Mouse (Mus musculus): ENCODE measurements around the gene Lrfn1. TPM values are rescaled to one million over a fixed set of nuclear protein-coding genes. Genes with fewer than 3 reads are reported as not detected.
"Not testable (repeated sequence)": the region's sequence is repeated elsewhere in the genome, so short reads cannot be mapped to it uniquely, and the experiment has no call there.

Lrfn1 gene
- polyA plus RNA-seq, 1 experiment, result 1.7 TPM

- no peak for DNase-seq (ENCODE audit: low read depth, low spot score)
- 76% methylated on average over 11 of the region's 11 CpGs for WGBS
Measured at GRCm38 (mm10) chr7:28495426-28495825, 43.6 kb downstream of the Lrfn1 start.

DNA sequence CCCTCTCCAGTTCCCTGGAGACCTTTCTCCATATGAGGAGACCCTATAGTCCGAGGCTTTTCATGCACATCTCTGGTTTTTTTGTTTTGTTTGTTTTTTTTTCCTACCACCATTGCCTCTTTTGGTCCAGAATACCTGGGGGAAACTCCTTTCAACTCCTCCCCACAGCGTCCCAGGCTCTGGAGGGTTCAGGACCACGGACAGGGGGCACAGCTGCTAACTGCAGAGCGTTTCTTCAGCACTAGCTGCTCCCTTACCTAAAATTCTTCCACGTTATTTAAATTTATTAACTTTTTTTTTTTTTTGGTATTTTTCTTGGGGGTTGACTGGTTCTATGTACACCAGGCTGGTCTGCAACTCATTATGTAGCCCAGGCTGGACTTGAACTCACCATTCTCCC lies 53.8 kb downstream of the Lrfn1 start:
- no peak for DNase-seq (ENCODE audit: low read depth, low spot score)
- WGBS, result 4% methylated on average over 5 of the region's 5 CpGs

GRCm38 (mm10) chr7:28509121-28509520 lies 57.3 kb downstream of the Lrfn1 start:
- WGBS, result 68% methylated on average over 2 of the region's 2 CpGs
- DNase-seq (ENCODE audit: low read depth, low spot score), result not testable (repeated sequence)

DNA sequence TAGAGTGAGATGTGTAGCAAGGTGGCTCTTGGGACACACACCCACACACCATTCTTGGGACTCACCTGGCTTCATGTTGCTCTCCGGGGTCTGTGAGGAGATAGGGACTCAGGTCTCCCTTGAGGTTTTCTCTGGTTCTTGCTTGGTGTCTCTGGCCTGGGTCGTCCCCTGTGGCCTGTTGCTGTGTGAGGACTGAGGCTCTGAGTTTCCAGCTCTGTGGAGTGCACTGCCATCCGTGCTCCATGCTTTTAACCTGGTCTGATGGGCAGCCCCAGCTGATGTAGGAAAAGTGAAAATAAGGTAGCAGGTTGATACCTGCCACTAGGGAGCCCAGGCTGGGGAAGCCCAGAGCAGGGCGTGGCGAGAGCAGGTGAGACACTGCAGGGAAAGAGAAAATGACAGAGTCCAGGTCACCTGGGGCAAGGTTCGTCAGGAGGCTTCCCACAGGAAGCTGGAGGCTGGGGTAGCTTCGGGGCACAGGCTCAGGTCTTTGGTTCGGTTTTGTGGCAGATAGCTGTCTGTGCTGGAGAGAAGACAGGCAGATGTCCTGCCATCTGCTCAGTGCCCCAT lies 58.7 kb downstream of the Lrfn1 start, which contains the start of gene Ifnl2:
TSS of gene Ifnl2 (minus strand) at position 51 of the 570 bp plus-strand sequence.
- not testable (repeated sequence) for DNase-seq (ENCODE audit: low read depth, low spot score)
- WGBS, result 35% methylated on average over 8 of the region's 8 CpGs

- no peak for DNase-seq (ENCODE audit: low read depth, low spot score)
- WGBS, result 76% methylated on average over 8 of the region's 8 CpGs
Measured at GRCm38 (mm10) chr7:28511441-28511840, 59.7 kb downstream of the Lrfn1 start.

Other genes with a start within 250 kb of the Lrfn1 start
- gene Eid2, start 184.1 kb upstream of the Lrfn1 start, polyA plus RNA-seq (2012; rRNA removed), result 0.89 and 1.2 TPM in 2 replicates
- 1.9 and 2.9 TPM in 2 replicates for gene Eid2b, start 174.2 kb upstream of the Lrfn1 start, polyA plus RNA-seq (2012; rRNA removed)
- gene Selenov, start 160.8 kb upstream of the Lrfn1 start, polyA plus RNA-seq (2012; rRNA removed), result not detected in 2 replicates
- gene Dll3, start 149.7 kb upstream of the Lrfn1 start, polyA plus RNA-seq (2012; rRNA removed), result 0.41 and 0.55 TPM in 2 replicates
- gene Timm50, start 139.9 kb upstream of the Lrfn1 start, polyA plus RNA-seq (2012; rRNA removed), result 96.5 and 103 TPM in 2 replicates
- gene Supt5, start 113.2 kb upstream of the Lrfn1 start, polyA plus RNA-seq (2012; rRNA removed), result 67.7 and 84.2 TPM in 2 replicates
- gene Rps16, start 101.3 kb upstream of the Lrfn1 start, polyA plus RNA-seq (2012; rRNA removed), result 1,007 and 1,073 TPM in 2 replicates
- 20.4 and 27.5 TPM in 2 replicates for gene Plekhg2, start 79.4 kb upstream of the Lrfn1 start, polyA plus RNA-seq (2012; rRNA removed)
- 83.2 and 119 TPM in 2 replicates for gene Zfp36, start 71.7 kb upstream of the Lrfn1 start, polyA plus RNA-seq (2012; rRNA removed)
- gene Med29, start 59.3 kb upstream of the Lrfn1 start, polyA plus RNA-seq (2012; rRNA removed), result 50.4 and 52.9 TPM in 2 replicates
- gene Paf1, start 59.0 kb upstream of the Lrfn1 start, polyA plus RNA-seq (2012; rRNA removed), result 41.4 and 54.7 TPM in 2 replicates
- 13.4 and 16.2 TPM in 2 replicates for gene Gmfg, start 14.5 kb upstream of the Lrfn1 start, polyA plus RNA-seq (2012; rRNA removed)
- not detected in 2 replicates for gene Ifnl2, start 58.5 kb downstream of the Lrfn1 start, polyA plus RNA-seq (2012; rRNA removed)
- not detected in 2 replicates for gene Ifnl3, start 70.9 kb downstream of the Lrfn1 start, polyA plus RNA-seq (2012; rRNA removed)
- gene Sycn, start 88.9 kb downstream of the Lrfn1 start, polyA plus RNA-seq (2012; rRNA removed), result 3.1 and 4.3 TPM in 2 replicates
- 0.11 TPM in 2 replicates for gene Nccrp1, start 95.3 kb downstream of the Lrfn1 start, polyA plus RNA-seq (2012; rRNA removed)
- 45.3 and 61.6 TPM in 2 replicates for gene Samd4b, start 146.2 kb downstream of the Lrfn1 start, polyA plus RNA-seq (2012; rRNA removed)
- 52.1 and 72.9 TPM in 2 replicates for gene Pak4, start 146.2 kb downstream of the Lrfn1 start, polyA plus RNA-seq (2012; rRNA removed)
- gene Acp7, start 179.4 kb downstream of the Lrfn1 start, polyA plus RNA-seq (2012; rRNA removed), result not detected in 2 replicates
- 1.6 and 1.8 TPM in 2 replicates for gene Fbxo27, start 240.9 kb downstream of the Lrfn1 start, polyA plus RNA-seq (2012; rRNA removed)

Measured in large intestine, adult 2 months (tissue).